Mouse (Mus musculus): Measurements from ENCODE around the gene Rxra. TPM values are rescaled to one million over a fixed set of nuclear protein-coding genes. Genes with fewer than 3 reads are reported as not detected.

Gene Rxra
- polyA plus RNA-seq, 1 experiment = 44.9 TPM

GRCm38 (mm10) chr2:27637281-27637896 is 38.9 kb upstream of the Rxra start:
- H3K27me3 ChIP-seq (ENCODE audit: control insufficient read depth, insufficient read depth, low read length) = no peaks in the 10 kb centered on the region
- no peak overlapping the region for H3K27ac ChIP-seq (ENCODE audit: insufficient read depth, low read length)
- no peak for TF ChIP-seq CTCF (IDR thresholded peaks at IDR 0.05; ENCODE audit: extremely low read depth, insufficient read depth, insufficient read length, insufficient replicate concordance)
- no peak for TF ChIP-seq POLR2A (IDR thresholded peaks at IDR 0.05; ENCODE audit: low read depth, low read length)
- no peaks in the 10 kb centered on the region for H3K4me1 ChIP-seq (ENCODE audit: control insufficient read depth, insufficient read depth, insufficient read length)
- no peaks in the 10 kb centered on the region for H3K36me3 ChIP-seq (ENCODE audit: control insufficient read depth, insufficient read depth, low read length)
- no peak overlapping the region for H3K4me3 ChIP-seq (ENCODE audit: extremely low read depth, insufficient read depth, insufficient read length)
- whole genome bisulfite sequencing = 84% methylated on average over 8 of the region's 8 CpGs
- no peak for DNase-seq (ENCODE audit: low read depth in 1 of 2, low spot score in 2 of 2)

GRCm38 (mm10) chr2:27639631-27640334 is 36.5 kb upstream of the Rxra start:
- TF ChIP-seq CTCF (IDR thresholded peaks at IDR 0.05; ENCODE audit: extremely low read depth, insufficient read depth, insufficient read length, insufficient replicate concordance) = no peak
- no peak for TF ChIP-seq POLR2A (IDR thresholded peaks at IDR 0.05; ENCODE audit: low read depth, low read length)
- H3K4me1 ChIP-seq (ENCODE audit: control insufficient read depth, insufficient read depth, insufficient read length) = no peaks in the 10 kb centered on the region
- no peak for DNase-seq (ENCODE audit: low read depth in 1 of 2, low spot score in 2 of 2)
- no peaks in the 10 kb centered on the region for H3K27me3 ChIP-seq (ENCODE audit: control insufficient read depth, insufficient read depth, low read length)
- no peak overlapping the region for H3K27ac ChIP-seq (ENCODE audit: insufficient read depth, low read length)
- no peak overlapping the region for H3K4me3 ChIP-seq (ENCODE audit: extremely low read depth, insufficient read depth, insufficient read length)
- no peaks in the 10 kb centered on the region for H3K36me3 ChIP-seq (ENCODE audit: control insufficient read depth, insufficient read depth, low read length)
- 83% methylated on average over 5 of the region's 5 CpGs for WGBS

- H3K27me3 ChIP-seq (ENCODE audit: control insufficient read depth, insufficient read depth, low read length) = no peaks in the 10 kb centered on the region
- no peak overlapping the region for H3K27ac ChIP-seq (ENCODE audit: insufficient read depth, low read length)
- no peak for DNase-seq (ENCODE audit: low read depth in 1 of 2, low spot score in 2 of 2)
- WGBS = 79% methylated on average over 3 of the region's 3 CpGs
- no peak overlapping the region for H3K4me3 ChIP-seq (ENCODE audit: extremely low read depth, insufficient read depth, insufficient read length)
- no peaks in the 10 kb centered on the region for H3K36me3 ChIP-seq (ENCODE audit: control insufficient read depth, insufficient read depth, low read length)
- TF ChIP-seq CTCF (IDR thresholded peaks at IDR 0.05; ENCODE audit: extremely low read depth, insufficient read depth, insufficient read length, insufficient replicate concordance) = no peak
- no peak for TF ChIP-seq POLR2A (IDR thresholded peaks at IDR 0.05; ENCODE audit: low read depth, low read length)
- no peaks in the 10 kb centered on the region for H3K4me1 ChIP-seq (ENCODE audit: control insufficient read depth, insufficient read depth, insufficient read length)
Measured at GRCm38 (mm10) chr2:27640900-27641479, 35.2 kb upstream of the Rxra start.

- no peaks in the 10 kb centered on the region for H3K27me3 ChIP-seq (ENCODE audit: control insufficient read depth, insufficient read depth, low read length)
Measured at GRCm38 (mm10) chr2:27644547-27645120, 31.6 kb upstream of the Rxra start.

GRCm38 (mm10) chr2:27645471-27645870 is 30.8 kb upstream of the Rxra start:
- 65% methylated on average over 3 of the region's 3 CpGs for WGBS
- H3K27me3 ChIP-seq (ENCODE audit: control insufficient read depth, insufficient read depth, low read length) = no peaks in the 10 kb centered on the region
- no peak overlapping the region for H3K27ac ChIP-seq (ENCODE audit: insufficient read depth, low read length)
- H3K4me1 ChIP-seq (ENCODE audit: control insufficient read depth, insufficient read depth, insufficient read length) = no peaks in the 10 kb centered on the region
- TF ChIP-seq POLR2A (IDR thresholded peaks at IDR 0.05; ENCODE audit: low read depth, low read length) = no peak
- TF ChIP-seq CTCF (IDR thresholded peaks at IDR 0.05; ENCODE audit: extremely low read depth, insufficient read depth, insufficient read length, insufficient replicate concordance) = no peak
- H3K4me3 ChIP-seq (ENCODE audit: extremely low read depth, insufficient read depth, insufficient read length) = no peak overlapping the region
- H3K36me3 ChIP-seq (ENCODE audit: control insufficient read depth, insufficient read depth, low read length) = no peaks in the 10 kb centered on the region
- no peak for DNase-seq (ENCODE audit: low read depth in 1 of 2, low spot score in 2 of 2)

More at GRCm38 (mm10) chr2:27644547-27645120, 31.6 kb upstream of the Rxra start:
- no peak overlapping the region for H3K4me3 ChIP-seq (ENCODE audit: extremely low read depth, insufficient read depth, insufficient read length)
- TF ChIP-seq POLR2A (IDR thresholded peaks at IDR 0.05; ENCODE audit: low read depth, low read length) (no peak), CTCF (IDR thresholded peaks at IDR 0.05; ENCODE audit: extremely low read depth, insufficient read depth, insufficient read length, insufficient replicate concordance) (no peak)
- DNase-seq (ENCODE audit: low read depth in 1 of 2, low spot score in 2 of 2) = no peak
- WGBS = 86% methylated on average over 5 of the region's 5 CpGs
- H3K27ac ChIP-seq (ENCODE audit: insufficient read depth, low read length) = no peak overlapping the region
- no peaks in the 10 kb centered on the region for H3K4me1 ChIP-seq (ENCODE audit: control insufficient read depth, insufficient read depth, insufficient read length)
- no peaks in the 10 kb centered on the region for H3K36me3 ChIP-seq (ENCODE audit: control insufficient read depth, insufficient read depth, low read length)

- TF ChIP-seq POLR2A (IDR thresholded peaks at IDR 0.05; ENCODE audit: low read depth, low read length) = no peak
- TF ChIP-seq CTCF (IDR thresholded peaks at IDR 0.05; ENCODE audit: extremely low read depth, insufficient read depth, insufficient read length, insufficient replicate concordance) = no peak
- H3K27ac ChIP-seq (ENCODE audit: insufficient read depth, low read length) = no peak overlapping the region
- no peaks in the 10 kb centered on the region for H3K36me3 ChIP-seq (ENCODE audit: control insufficient read depth, insufficient read depth, low read length)
- DNase-seq (ENCODE audit: low read depth in 1 of 2, low spot score in 2 of 2) = no peak
- H3K27me3 ChIP-seq (ENCODE audit: control insufficient read depth, insufficient read depth, low read length) = no peaks in the 10 kb centered on the region
- 67% methylated on average over 8 of the region's 8 CpGs for WGBS
- H3K4me1 ChIP-seq (ENCODE audit: control insufficient read depth, insufficient read depth, insufficient read length) = no peaks in the 10 kb centered on the region
- H3K4me3 ChIP-seq (ENCODE audit: extremely low read depth, insufficient read depth, insufficient read length) = no peak overlapping the region
Measured at GRCm38 (mm10) chr2:27649862-27650661, 26.2 kb upstream of the Rxra start.

Measured in spleen, adult 2 months (tissue).